Mouse (Mus musculus): Measurements from ENCODE around the gene Prim2.

- TF ChIP-seq CTCF (IDR thresholded peaks at IDR 0.05; ENCODE audit: low read depth) (no peak), EP300 (IDR thresholded peaks at IDR 0.05; ENCODE audit: low read depth) (peak; percentile 88)
These were observed 42.5 kb downstream of the Prim2 start for GRCm38 (mm10) chr1:33627070-33627469.

All from liver, postnatal 0 days (tissue).